Mouse (Mus musculus) ES-Bruce4 (cell line): ENCODE results near the gene Zfp518b. TPM values are rescaled to one million over a fixed set of nuclear protein-coding genes. Genes with fewer than 3 reads are reported as not detected.
A peak's percentile ranks its signal among the peaks of the same experiment; 100 is the strongest.

Experiments
- H3K27ac ChIP-seq: 2 replicates; pipeline ENCODE4 v1.5.1; 2012; ENCODE audit warnings: low read length, inconsistent platforms; ENCODE audit not compliant: insufficient read depth
- H3K27me3 ChIP-seq: 2 replicates; pipeline ENCODE4 v1.6.1; 2012; ENCODE audit warnings: mild to moderate bottlenecking, low read length, inconsistent platforms; ENCODE audit not compliant: control insufficient read depth, poor library complexity, insufficient read depth, severe bottlenecking
- H3K36me3 ChIP-seq: 2 replicates; pipeline ENCODE4 v1.6.1; 2012; ENCODE audit warnings: inconsistent platforms, mild to moderate bottlenecking, low read length, moderate library complexity; ENCODE audit not compliant: control insufficient read depth, poor library complexity, insufficient read depth, severe bottlenecking
- H3K4me1 ChIP-seq: one replicate; pipeline ENCODE4 v1.8.1; 2011; ENCODE audit warnings: low read length; ENCODE audit not compliant: control insufficient read depth, insufficient read depth
- H3K4me3 ChIP-seq: 2 replicates; pipeline ENCODE4 v1.5.1; 2011; ENCODE audit warnings: low read depth, mild to moderate bottlenecking, low read length
- H3K9ac ChIP-seq: 2 replicates; pipeline ENCODE4 v1.6.1; 2012; ENCODE audit warnings: low read depth, mild to moderate bottlenecking, inconsistent platforms; ENCODE audit not compliant: poor library complexity, severe bottlenecking
- H3K9me3 ChIP-seq: replicated peaks from 2 replicates; pipeline ENCODE4 v1.6.1; 2012; ENCODE audit warnings: mild to moderate bottlenecking, low read length, inconsistent platforms; ENCODE audit not compliant: control insufficient read depth, poor library complexity, insufficient read depth, severe bottlenecking
- CTCF ChIP-seq: IDR thresholded peaks from one replicate; pipeline ENCODE4 v1.8.1; 2011; ENCODE audit warnings: low read depth, low read length
- EP300 ChIP-seq: IDR thresholded peaks from 2 replicates; pipeline ENCODE4 v1.6.1; 2011; ENCODE audit warnings: low read depth, low read length; ENCODE audit not compliant: insufficient read depth
- POLR2A ChIP-seq: IDR thresholded peaks from one replicate; pipeline ENCODE4 v1.8.1; 2011; ENCODE audit warnings: low read length; ENCODE audit not compliant: insufficient read depth
- polyA plus RNA-seq: library from polyadenylated mRNA; stranded (reverse); fragments of >200 nt; gene quantifications from 2 replicates; pipeline ENCODE4 v1.2.4, GENCODE M21; 2011; ENCODE audit warnings: low read depth; ENCODE audit not compliant: missing spikeins, insufficient read depth, insufficient read length

Zfp518b gene
- polyA plus RNA-seq, 1 experiment: 26.6 TPM

- no peaks in the 10 kb centered on the region for H3K4me1 ChIP-seq
- H3K9ac ChIP-seq: no peak overlapping the region
- no peak for TF ChIP-seq POLR2A
- TF ChIP-seq EP300: peak; percentile 85
- no peak for TF ChIP-seq CTCF
- no peak overlapping the region for H3K4me3 ChIP-seq
- peak overlapping the region; percentile 84 for H3K27ac ChIP-seq
- no peaks in the 10 kb centered on the region for H3K27me3 ChIP-seq
- no peaks in the 10 kb centered on the region for H3K36me3 ChIP-seq
- H3K9me3 ChIP-seq: peaks cover 7% of the 10 kb centered on the region; the same call in 1 of the 2 replicates
Measured at GRCm38 (mm10) chr5:38658836-38659235, 25.8 kb downstream of the Zfp518b start.

- peak overlapping the region; percentile 98 for H3K27ac ChIP-seq
- H3K27me3 ChIP-seq: no peaks in the 10 kb centered on the region
- no peak overlapping the region for H3K4me3 ChIP-seq
- peaks cover 4% of the 10 kb centered on the region for H3K4me1 ChIP-seq
- H3K9me3 ChIP-seq: peaks cover 7% of the 10 kb centered on the region; the same call in 1 of the 2 replicates
- no peaks in the 10 kb centered on the region for H3K36me3 ChIP-seq
- no peak overlapping the region for H3K9ac ChIP-seq
- no peak for TF ChIP-seq CTCF
- TF ChIP-seq POLR2A: no peak
- TF ChIP-seq EP300: peak; percentile 90
Measured at GRCm38 (mm10) chr5:38656204-38656603, 28.4 kb downstream of the Zfp518b start.

- H3K4me1 ChIP-seq: peaks cover 4% of the 10 kb centered on the region
- H3K27me3 ChIP-seq: no peaks in the 10 kb centered on the region
- H3K27ac ChIP-seq: peak overlapping the region; percentile 98
- H3K36me3 ChIP-seq: no peaks in the 10 kb centered on the region
- H3K9me3 ChIP-seq: peaks cover 7% of the 10 kb centered on the region; the same call in 1 of the 2 replicates
- H3K9ac ChIP-seq: no peak overlapping the region
- peak; percentile 62 for TF ChIP-seq EP300
- no peak for TF ChIP-seq POLR2A
- peak overlapping the region; percentile 43 for H3K4me3 ChIP-seq
Measured at GRCm38 (mm10) chr5:38655421-38655928, 29.2 kb downstream of the Zfp518b start.

GRCm38 (mm10) chr5:38654571-38654970 lies 30.1 kb downstream of the Zfp518b start:
- Histone ChIP-seq H3K9me3 (peaks cover 5% of the 10 kb centered on the region; the same call in 1 of the 2 replicates), H3K9ac (no peak overlapping the region), H3K4me1 (peaks cover 4% of the 10 kb centered on the region), H3K36me3 (no peaks in the 10 kb centered on the region), H3K4me3 (no peak overlapping the region), H3K27ac (no peak overlapping the region), H3K27me3 (no peaks in the 10 kb centered on the region)
- TF ChIP-seq POLR2A (no peak), CTCF (peak; percentile 56)

- Histone ChIP-seq H3K4me1 (peaks cover 4% of the 10 kb centered on the region), H3K9me3 (0 out of 2 replicates have a peak, but pooled peaks cover 4% of the 10 kb centered on the region), H3K36me3 (no peaks in the 10 kb centered on the region), H3K27me3 (no peaks in the 10 kb centered on the region), H3K9ac (no peak overlapping the region), H3K27ac (peak overlapping the region; percentile 55; the same call in 1 of the 2 replicates), H3K4me3 (no peak overlapping the region)
- TF ChIP-seq EP300: peak; percentile 68
- no peak for TF ChIP-seq POLR2A
Measured at GRCm38 (mm10) chr5:38653101-38653500, 31.5 kb downstream of the Zfp518b start.

- no peak overlapping the region for H3K4me3 ChIP-seq
- H3K9me3 ChIP-seq: peaks cover 9% of the 10 kb centered on the region
- H3K9ac ChIP-seq: no peak overlapping the region
- no peaks in the 10 kb centered on the region for H3K36me3 ChIP-seq
- H3K27ac ChIP-seq: no peak overlapping the region
- TF ChIP-seq CTCF: no peak
- TF ChIP-seq POLR2A: no peak
- no peak for TF ChIP-seq EP300
- peaks cover 4% of the 10 kb centered on the region for H3K4me1 ChIP-seq
- no peaks in the 10 kb centered on the region for H3K27me3 ChIP-seq
Measured at GRCm38 (mm10) chr5:38651455-38651854, 33.2 kb downstream of the Zfp518b start.
